27 mouse cellular contexts compared by ENCODE assay signal in genomic region chr5:118869330-118869729, GRCm38 (mm10).
DNase-seq lines count a peak whose midpoint lies in the region; ATAC-seq and TF ChIP-seq lines count a peak whose summit lies in the region.
"Had no signal": no experiment of that assay in that cellular context is flagged by ENCODE, and none has a peak within 500 bp of the region (broad histone marks: within the 10 kb centered on the region; RNA-seq: fewer than 3 reads in every experiment).

No protein-coding gene starts in this region.

- no peak for DNase-seq in frontal cortex, postnatal 14 days (ENCODE audit: low spot score in 2 of 2)
- peak; percentile 38 for DNase-seq in layer of hippocampus, adult 9-11 months
- DNase-seq in layer of hippocampus, adult 11-12 months (ENCODE audit: low spot score) = no peak
- peak; percentile 45 for DNase-seq in gastrocnemius, postnatal 14 days
- DNase-seq in limb, embryonic 14.5 days (ENCODE audit: low spot score) = peak; percentile 22
- no peak for DNase-seq in left cerebral cortex, adult 2 months (ENCODE audit: extremely low spot score in 1 of 2, low spot score in 2 of 2)
- no peak for DNase-seq in embryo, embryonic 9.5 days (ENCODE audit: extremely low spot score)
- DNase-seq: adrenal gland, postnatal 25 days; cerebellum, adult 11 months; cerebellum, adult 9-11 months; kidney, adult 8-10 months; kidney, postnatal 10 days; liver; spleen, adult 18-20 months; thymus, postnatal 25 days had no signal

- H3K9me3 ChIP-seq in limb, embryonic 14.5 days (ENCODE audit: control insufficient read depth, low read length) = no peaks in the 10 kb centered on the region
- H3K9me3 ChIP-seq: embryonic facial prominence, embryonic 12.5 days; intestine, embryonic 15.5 days had no signal

- no peak overlapping the region for H3K4me3 ChIP-seq in limb, embryonic 14.5 days (replicated peaks; ENCODE audit: low read length)
- no peak overlapping the region for H3K4me3 ChIP-seq in left cerebral cortex, adult 2 months
- H3K4me3 ChIP-seq: embryonic facial prominence, embryonic 12.5 days; forebrain, embryonic 13.5 days; hindbrain, embryonic 10.5 days; intestine, embryonic 15.5 days; myocyte; neural tube, embryonic 13.5 days had no signal

- 62% methylated on average over 9 of the region's 9 CpGs for WGBS in limb, embryonic 14.5 days

- no peak overlapping the region for H3K9ac ChIP-seq in limb, embryonic 14.5 days (ENCODE audit: low read depth, low read length, severe bottlenecking)
- H3K9ac ChIP-seq: embryonic facial prominence, embryonic 12.5 days; forebrain, embryonic 13.5 days; intestine, embryonic 15.5 days; neural tube, embryonic 13.5 days had no signal

- H3K27ac ChIP-seq in limb, embryonic 14.5 days (replicated peaks; ENCODE audit: low read depth, low read length) = no peak overlapping the region
- no peak overlapping the region for H3K27ac ChIP-seq in left cerebral cortex, adult 2 months
- H3K27ac ChIP-seq: embryonic facial prominence, embryonic 12.5 days; forebrain, embryonic 13.5 days; hindbrain, embryonic 10.5 days; intestine, embryonic 15.5 days; macrophage; neural tube, embryonic 13.5 days had no signal

- intact Hi-C loops in gastrocnemius, postnatal 14 days (cut with DNase I; ENCODE audit: low total_unique reads) = loop anchor here (10.0 kb wide), 1 partner anchor 85 kb away; no protein-coding TSS in a partner anchor
- intact Hi-C loops in left cerebral cortex, adult 2 months (cut with DNase I) = no loop called here

- no peaks in the 10 kb centered on the region for H3K36me3 ChIP-seq in limb, embryonic 14.5 days (ENCODE audit: control insufficient read depth, insufficient read depth, low read length)
- H3K36me3 ChIP-seq: embryonic facial prominence, embryonic 12.5 days; hindbrain, embryonic 10.5 days; intestine, embryonic 15.5 days; neural tube, embryonic 13.5 days had no signal

- TF ChIP-seq POLR2A in limb, embryonic 14.5 days (IDR thresholded peaks at IDR 0.05; ENCODE audit: borderline replicate concordance, extremely low read depth, insufficient read depth, insufficient read length) = no peak

- no peaks in the 10 kb centered on the region for H3K4me1 ChIP-seq in limb, embryonic 14.5 days (ENCODE audit: control insufficient read depth, insufficient read depth, low read length)
- H3K4me1 ChIP-seq: embryonic facial prominence, embryonic 12.5 days; forebrain, embryonic 13.5 days; hindbrain, embryonic 10.5 days; intestine, embryonic 15.5 days; neural tube, embryonic 13.5 days had no signal

- no peak for TF ChIP-seq CTCF in left cerebral cortex, adult 2 months (IDR thresholded peaks at IDR 0.05)

- H3K27me3 ChIP-seq in limb, embryonic 14.5 days (ENCODE audit: control insufficient read depth, insufficient read depth, low read length) = 0 out of 2 replicates have a peak, but pooled peaks cover 5% of the 10 kb centered on the region
- H3K27me3 ChIP-seq: embryonic facial prominence, embryonic 12.5 days; intestine, embryonic 15.5 days had no signal

- no peak overlapping the region for H3K4me2 ChIP-seq in limb, embryonic 14.5 days (replicated peaks; ENCODE audit: low read depth, low read length, severe bottlenecking)
- H3K4me2 ChIP-seq: embryonic facial prominence, embryonic 12.5 days; forebrain, embryonic 13.5 days; heart, embryonic 11.5 days; intestine, embryonic 15.5 days; neural tube, embryonic 13.5 days had no signal

- peak; percentile 73 for ATAC-seq in frontal cortex, adult (ENCODE audit: low TSS enrichment)
- ATAC-seq in limb, embryonic 14.5 days (ENCODE audit: low FRiP score, low read depth) = no peak
- ATAC-seq: CD4-positive, CD25-positive, alpha-beta regulatory T cell, adult 4 months; forebrain, embryonic 13.5 days; hindbrain, embryonic 16.5 days; intestine, embryonic 15.5 days; midbrain, embryonic 16.5 days had no signal

Comparison
In these comparisons a context has a peak if more than half of its experiments do, and no peak if none do; other contexts are left out.
1. DNase-seq: peak in layer of hippocampus, adult 9-11 months (single experiment), gastrocnemius, postnatal 14 days (single experiment) and limb, embryonic 14.5 days (single experiment); none in frontal cortex, postnatal 14 days (0 of 2), layer of hippocampus, adult 11-12 months (single experiment), left cerebral cortex, adult 2 months (0 of 2) and embryo, embryonic 9.5 days (single experiment).